Mouse (Mus musculus) hindbrain, embryonic 14.5 days (tissue): ENCODE measurements around the gene Bud23. TPM values are rescaled to one million over a fixed set of nuclear protein-coding genes. Genes with fewer than 3 reads are reported as not detected.

Experiments
- ATAC-seq: fragments of 200-750 bp; cut with Nextera tagmentation; 2 replicates; pipeline ENCODE4 v1.8.0; 2017; ENCODE audit warnings: moderate number of reproducible peaks, mild to moderate bottlenecking, moderate TSS enrichment, moderate library complexity; ENCODE audit not compliant: low FRiP score
- DNase-seq: peaks from one replicate; pipeline ENCODE4 v3.0.0-alpha.2; 2015; ENCODE audit warnings: low spot score
- H3K27ac ChIP-seq: fragments of 300-500 bp; sonication (generic); 2 replicates; pipeline ENCODE4 v1.5.1; 2014; ENCODE audit warnings: mild to moderate bottlenecking, moderate library complexity
- H3K27me3 ChIP-seq: fragments of 300-500 bp; sonication (generic); 2 replicates; pipeline ENCODE4 v1.6.1; 2014; ENCODE audit warnings: mild to moderate bottlenecking, low read length, mixed read lengths; ENCODE audit not compliant: control insufficient read depth, insufficient read depth
- H3K36me3 ChIP-seq: fragments of 300-500 bp; sonication (generic); replicated peaks from 2 replicates; pipeline ENCODE4 v1.6.1; 2014; ENCODE audit not compliant: control insufficient read depth, insufficient read depth
- H3K4me1 ChIP-seq: fragments of 300-500 bp; sonication (generic); replicated peaks from 2 replicates; pipeline ENCODE4 v1.6.1; 2014; ENCODE audit warnings: antibody characterized with exemption, low read length, mixed read lengths; ENCODE audit not compliant: control insufficient read depth, insufficient read depth
- H3K4me2 ChIP-seq: fragments of 300-500 bp; sonication (generic); replicated peaks from 2 replicates; pipeline ENCODE4 v1.6.1; 2014; ENCODE audit warnings: mild to moderate bottlenecking, moderate library complexity
- H3K4me3 ChIP-seq: fragments of 300-500 bp; sonication (generic); replicated peaks from 2 replicates; pipeline ENCODE4 v1.5.1; 2014; ENCODE audit warnings: mild to moderate bottlenecking, low read length
- H3K9ac ChIP-seq: fragments of 300-500 bp; sonication (generic); 2 replicates; pipeline ENCODE4 v1.6.1; 2014
- H3K9me3 ChIP-seq: fragments of 300-500 bp; sonication (generic); 2 replicates; pipeline ENCODE4 v1.6.1; 2016; ENCODE audit warnings: low read length; ENCODE audit not compliant: control insufficient read depth
- WGBS: fragments of 180-500 bp; shearing (Covaris S2); extraction: QIAGEN DNeasy Blood & Tissue Kit; methylation state at CpG from one replicate; pipeline ENCODE4 v1.1.7; 2014; 5-methylcytosine and 5-hydroxymethylcytosine counted together
- polyA plus RNA-seq: library from polyadenylated mRNA; unstranded; fragments of >200 nt; fragmentation: Nextera tagmentation; extraction: Ambion mirVana; gene quantifications from 2 replicates; pipeline ENCODE4 v1.2.1, GENCODE M21; 2014

Gene Bud23
- polyA plus RNA-seq, 1 experiment from 2014 or later = 63.3 TPM

GRCm38 (mm10) chr5:135089653-135090052 is 24.9 kb upstream of the Bud23 start, which contains the start of gene Mlxipl:
Gene Mlxipl (plus strand): TSS chr5:135089890.
- no peaks in the 10 kb centered on the region for H3K36me3 ChIP-seq
- ATAC-seq (no peak), DNase-seq (no peak)
- H3K4me2 ChIP-seq = no peak within 1 kb of the TSS
- no peak within 1 kb of the TSS for H3K27ac ChIP-seq
- no peak within 1 kb of the TSS for H3K9ac ChIP-seq
- H3K27me3 ChIP-seq = peaks cover 38% of the 10 kb centered on the region
- H3K4me3 ChIP-seq = no peak within 1 kb of the TSS
- H3K9me3 ChIP-seq = no peaks in the 10 kb centered on the region
- 3% methylated on average over 39 of the region's 39 CpGs for WGBS
- H3K4me1 ChIP-seq = no peaks in the 10 kb centered on the region

- Histone ChIP-seq H3K27me3 (peaks cover 37% of the 10 kb centered on the region), H3K27ac (no peak overlapping the region), H3K9me3 (no peaks in the 10 kb centered on the region), H3K4me2 (no peak overlapping the region), H3K4me1 (no peaks in the 10 kb centered on the region), H3K4me3 (no peak overlapping the region), H3K36me3 (no peaks in the 10 kb centered on the region), H3K9ac (no peak overlapping the region)
- 82% methylated on average over 4 of the region's 4 CpGs for WGBS
- no peak for ATAC-seq
- DNase-seq = no peak
These were observed 22.1 kb upstream of the Bud23 start for GRCm38 (mm10) chr5:135086871-135087270.

- Histone ChIP-seq H3K27ac (no peak overlapping the region), H3K36me3 (peaks cover 9% of the 10 kb centered on the region), H3K27me3 (no peaks in the 10 kb centered on the region), H3K4me3 (no peak overlapping the region), H3K9me3 (no peaks in the 10 kb centered on the region), H3K9ac (no peak overlapping the region), H3K4me2 (no peak overlapping the region), H3K4me1 (peaks cover 12% of the 10 kb centered on the region)
- DNase-seq = no peak
- no peak for ATAC-seq
- 88% methylated on average over 5 of the region's 5 CpGs for WGBS
These were observed 15.8 kb upstream of the Bud23 start for GRCm38 (mm10) chr5:135080539-135080938.

DNA sequence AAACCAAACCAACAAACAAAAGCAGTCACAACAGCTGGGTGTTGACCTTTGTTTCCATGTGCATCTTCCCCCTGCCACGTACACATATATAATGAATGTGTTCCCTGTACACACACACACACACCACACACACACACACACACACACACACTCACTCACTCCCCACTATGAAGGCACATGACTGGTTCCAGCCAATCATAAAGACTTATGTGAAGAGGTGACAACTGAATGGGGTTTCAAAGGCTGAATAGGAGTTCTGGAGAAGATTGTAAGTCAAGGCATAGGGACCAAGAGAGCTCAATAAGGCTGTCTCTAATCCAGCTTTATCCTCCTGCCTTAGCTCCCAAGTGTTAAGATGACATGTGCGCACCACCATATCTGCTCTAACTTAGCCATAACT is 14.8 kb upstream of the Bud23 start:
- no peak overlapping the region for H3K27ac ChIP-seq
- H3K4me1 ChIP-seq = peaks cover 12% of the 10 kb centered on the region
- H3K36me3 ChIP-seq = peaks cover 19% of the 10 kb centered on the region
- no peak overlapping the region for H3K4me2 ChIP-seq
- no peaks in the 10 kb centered on the region for H3K9me3 ChIP-seq
- H3K4me3 ChIP-seq = no peak overlapping the region
- 95% methylated on average over 2 of the region's 2 CpGs for WGBS
- ATAC-seq = no peak
- H3K9ac ChIP-seq = no peak overlapping the region
- no peaks in the 10 kb centered on the region for H3K27me3 ChIP-seq
- no peak for DNase-seq

DNA sequence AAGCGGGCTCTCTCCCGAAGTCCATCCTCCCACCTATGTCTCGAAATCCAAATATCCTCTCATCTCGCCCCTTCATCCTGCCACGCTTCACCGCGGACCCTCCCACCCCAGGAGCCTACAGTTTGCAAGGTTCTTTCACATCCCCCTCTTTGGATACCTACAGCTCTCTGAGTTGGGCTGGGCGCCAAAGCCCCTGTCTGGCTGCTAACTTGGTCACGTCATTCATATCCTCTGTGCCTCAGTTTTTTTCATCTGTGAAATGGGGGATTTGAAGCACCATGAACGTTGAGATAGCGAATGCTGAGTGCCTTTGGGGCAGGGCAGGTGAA is 13.7 kb upstream of the Bud23 start:
- Histone ChIP-seq H3K27ac (peak overlapping the region; percentile 95), H3K4me2 (peak overlapping the region; percentile 81), H3K27me3 (no peaks in the 10 kb centered on the region), H3K36me3 (peaks cover 30% of the 10 kb centered on the region), H3K9me3 (no peaks in the 10 kb centered on the region), H3K4me3 (peak overlapping the region; percentile 98), H3K4me1 (peaks cover 20% of the 10 kb centered on the region), H3K9ac (peak overlapping the region; percentile 100; the same call in 1 of the 2 replicates)
- DNase-seq = no peak
- ATAC-seq = peak; percentile 66
- WGBS = under 1% methylated on average over 11 of the region's 11 CpGs

GRCm38 (mm10) chr5:135077564-135078481 is 13.1 kb upstream of the Bud23 start, which contains the start of gene Vps37d:
Gene Vps37d (minus strand): TSS chr5:135078266.
- ATAC-seq = peak; percentile 84
- Histone ChIP-seq H3K4me1 (peaks cover 22% of the 10 kb centered on the region), H3K4me2 (peak within 1 kb of the TSS; percentile 81), H3K36me3 (peaks cover 36% of the 10 kb centered on the region), H3K4me3 (peak within 1 kb of the TSS; percentile 98), H3K27ac (peak within 1 kb of the TSS; percentile 95), H3K27me3 (no peaks in the 10 kb centered on the region), H3K9ac (peak within 1 kb of the TSS; percentile 100), H3K9me3 (no peaks in the 10 kb centered on the region)
- peak; percentile 98 for DNase-seq
- 1% methylated on average over 65 of the region's 83 CpGs for WGBS

- Histone ChIP-seq H3K9ac (peak overlapping the region; percentile 100), H3K27ac (peak overlapping the region; percentile 95), H3K4me3 (peak overlapping the region; percentile 98), H3K4me2 (peak overlapping the region; percentile 81), H3K9me3 (no peaks in the 10 kb centered on the region), H3K36me3 (peaks cover 44% of the 10 kb centered on the region), H3K4me1 (peaks cover 22% of the 10 kb centered on the region), H3K27me3 (no peaks in the 10 kb centered on the region)
- DNase-seq (peak; percentile 63), ATAC-seq (peak; percentile 66)
- 12% methylated on average over 14 of the region's 14 CpGs for WGBS
These were observed 12.3 kb upstream of the Bud23 start for GRCm38 (mm10) chr5:135076931-135077505.

DNA sequence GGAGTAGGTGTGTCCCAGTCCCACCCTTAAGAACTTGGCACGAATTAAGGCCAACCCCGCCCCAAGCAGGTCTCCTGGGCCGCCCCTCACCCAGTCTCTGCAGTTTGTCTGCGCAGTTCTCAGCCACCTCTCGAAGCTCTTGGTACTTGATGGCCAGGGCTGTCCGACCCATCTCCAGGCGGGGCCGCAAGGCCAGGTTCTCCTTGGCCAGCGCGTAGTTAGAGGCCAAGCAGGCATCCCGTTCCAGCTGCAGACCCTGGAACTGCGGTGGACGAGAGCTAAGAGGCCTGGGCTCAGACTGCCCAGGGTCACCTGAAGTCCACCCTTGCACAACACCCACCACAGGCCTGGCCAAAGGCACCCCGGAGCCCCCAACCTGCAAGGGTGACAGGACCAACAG is 11.6 kb upstream of the Bud23 start:
- peak overlapping the region; percentile 100 for H3K9ac ChIP-seq
- WGBS = 92% methylated on average over 14 of the region's 14 CpGs
- H3K4me1 ChIP-seq = peaks cover 22% of the 10 kb centered on the region
- no peaks in the 10 kb centered on the region for H3K9me3 ChIP-seq
- peak overlapping the region; percentile 95; the same call in 1 of the 2 replicates for H3K27ac ChIP-seq
- no peak for DNase-seq
- ATAC-seq = no peak
- H3K27me3 ChIP-seq = no peaks in the 10 kb centered on the region
- H3K36me3 ChIP-seq = peaks cover 51% of the 10 kb centered on the region
- H3K4me3 ChIP-seq = peak overlapping the region; percentile 98
- H3K4me2 ChIP-seq = peak overlapping the region; percentile 81

- Histone ChIP-seq H3K4me1 (peaks cover 22% of the 10 kb centered on the region), H3K4me2 (no peak overlapping the region), H3K9me3 (no peaks in the 10 kb centered on the region), H3K9ac (no peak overlapping the region), H3K36me3 (peaks cover 56% of the 10 kb centered on the region), H3K4me3 (no peak overlapping the region), H3K27ac (no peak overlapping the region), H3K27me3 (no peaks in the 10 kb centered on the region)
- no peak for ATAC-seq
- 65% methylated on average over 4 of the region's 4 CpGs for WGBS
- DNase-seq = no peak
These were observed 10.9 kb upstream of the Bud23 start for GRCm38 (mm10) chr5:135075655-135076054.
